Mouse (Mus musculus) mature B cell (primary cell): ENCODE results near the gene Wdr24.

ENCODE experiments used
- in situ Hi-C: fragments of 300-500 bp; cut with MboI; formaldehyde crosslinking; loops from 2 replicates; pipeline ENCODE4 v1.14.3; 2019

Gene Wdr24

DNA sequence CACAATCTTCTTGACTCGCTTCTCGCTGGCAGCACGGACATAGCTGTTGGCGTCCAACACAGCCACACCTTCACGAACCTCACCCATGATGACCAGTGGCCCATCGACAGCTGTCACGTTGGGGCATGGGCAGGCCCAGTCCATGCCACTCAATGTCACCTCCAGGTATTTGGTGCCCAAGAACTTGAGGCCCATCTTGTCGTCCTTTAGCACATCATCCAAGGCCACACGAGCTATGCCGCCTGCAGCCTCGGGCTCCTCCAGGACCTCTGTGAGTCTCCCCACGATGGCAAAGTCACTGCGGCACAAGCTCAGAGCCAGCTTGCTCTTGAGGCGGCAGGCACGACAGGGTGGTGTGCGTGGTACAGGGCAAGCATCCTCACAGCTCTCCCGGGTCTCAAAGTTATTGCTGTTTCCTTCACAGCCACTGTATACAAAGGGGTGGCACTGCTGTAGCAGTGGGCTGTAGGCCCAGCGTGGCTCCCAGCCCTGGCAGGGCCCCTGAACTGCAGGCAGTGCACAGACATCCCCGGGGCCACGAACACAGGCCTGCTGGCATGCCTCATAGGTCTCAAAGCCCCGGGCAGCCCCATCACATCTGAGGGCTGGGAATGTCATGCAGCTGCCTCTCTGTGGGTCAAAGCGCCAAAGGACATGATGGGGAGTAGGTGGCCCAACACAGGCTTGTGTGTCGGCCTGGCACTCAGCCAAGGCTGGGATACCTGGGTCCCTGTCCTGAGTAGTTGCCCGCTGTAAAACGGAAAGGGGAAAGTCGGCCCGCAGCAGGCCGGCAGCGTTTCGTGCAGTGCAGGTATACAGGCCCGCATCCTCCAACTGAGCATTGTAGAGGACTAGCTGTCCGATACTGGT, 54.5 kb downstream of the Wdr24 start:
- in situ Hi-C loops: no loop called here
